In the genomic region with DNA sequence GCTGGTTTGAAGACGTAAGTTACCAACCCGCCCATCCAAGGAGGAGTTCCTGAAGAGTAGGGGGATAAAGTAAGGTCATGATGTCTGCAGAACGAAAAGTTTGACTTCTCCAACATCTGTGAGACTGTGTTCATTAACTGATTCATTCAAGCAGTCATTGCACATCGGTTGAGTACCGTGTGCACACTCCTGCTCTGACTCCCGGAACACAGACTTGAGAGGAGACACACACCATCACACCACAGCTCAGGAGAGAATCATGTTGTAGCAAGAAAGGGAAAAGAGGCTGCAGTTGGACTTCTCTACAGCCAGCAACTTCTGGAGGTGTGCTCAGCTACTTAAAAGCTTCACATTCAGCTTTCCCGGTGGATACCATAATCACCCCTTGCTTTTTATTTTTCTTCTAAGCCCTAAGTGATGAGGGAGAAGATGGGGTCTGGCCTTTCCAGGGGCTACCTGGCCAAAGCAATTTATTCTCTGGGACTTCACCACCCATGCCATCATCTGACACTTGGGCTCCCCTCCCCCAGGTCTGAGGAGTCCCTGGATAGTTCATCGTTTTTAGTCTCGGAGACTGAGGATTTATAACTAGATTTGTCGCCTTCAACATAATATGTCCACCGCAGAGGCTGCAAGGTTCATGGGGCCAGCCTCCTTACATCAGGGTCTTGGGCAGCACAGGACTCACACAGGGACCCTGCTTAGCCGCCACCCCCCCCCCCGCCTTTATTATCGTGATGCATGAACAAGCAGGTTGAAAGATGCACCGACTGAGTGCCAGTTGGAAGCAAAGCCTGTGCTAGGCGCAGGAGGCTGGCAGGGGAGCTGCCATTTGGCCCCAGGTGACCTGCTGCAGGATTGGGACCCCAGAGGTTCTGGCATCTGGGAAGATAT, we compare ENCODE assay signal across 8 mouse cellular contexts. TPM values are rescaled to one million over a fixed set of nuclear protein-coding genes. Genes with fewer than 3 reads are reported as not detected.
DNase-seq lines count a peak whose midpoint lies in the region; ATAC-seq and TF ChIP-seq lines count a peak whose summit lies in the region.

No protein-coding gene starts in this region.

- peaks cover 9% of the 10 kb centered on the region; the same call in 1 of the 2 replicates for H3K4me1 ChIP-seq in lung, postnatal 0 days (ENCODE audit: insufficient read depth, low read depth, low read length)
- peaks cover 6% of the 10 kb centered on the region for H3K4me1 ChIP-seq in hindbrain, embryonic 11.5 days (replicated peaks; ENCODE audit: control insufficient read depth, insufficient read depth, low read length)
- H3K4me1 ChIP-seq in midbrain, embryonic 14.5 days (ENCODE audit: control insufficient read depth, insufficient read depth, low read length), result peaks cover 22% of the 10 kb centered on the region

- WGBS in lung, postnatal 0 days, result 48% methylated on average over 16 of the region's 16 CpGs
- whole genome bisulfite sequencing in hindbrain, embryonic 11.5 days, result 62% methylated on average over 15 of the region's 16 CpGs
- 52% methylated on average over 16 of the region's 16 CpGs for WGBS in midbrain, embryonic 14.5 days

- no peaks in the 10 kb centered on the region for H3K27me3 ChIP-seq in lung, postnatal 0 days (replicated peaks; ENCODE audit: insufficient read depth, low read length)
- H3K27me3 ChIP-seq in hindbrain, embryonic 11.5 days (ENCODE audit: control insufficient read depth, insufficient read depth, low read length), result no peaks in the 10 kb centered on the region
- H3K27me3 ChIP-seq in midbrain, embryonic 14.5 days (ENCODE audit: control insufficient read depth, insufficient read depth, low read length), result no peaks in the 10 kb centered on the region

- no peak for TF ChIP-seq EP300 in lung, postnatal 0 days (IDR thresholded peaks at IDR 0.05)

- TF ChIP-seq CTCF in lung, postnatal 0 days (IDR thresholded peaks at IDR 0.05), result no peak

- H3K9me3 ChIP-seq in lung, postnatal 0 days (ENCODE audit: low read length), result no peaks in the 10 kb centered on the region
- H3K9me3 ChIP-seq in hindbrain, embryonic 11.5 days (ENCODE audit: control insufficient read depth, low read length), result no peaks in the 10 kb centered on the region
- H3K9me3 ChIP-seq in midbrain, embryonic 14.5 days (ENCODE audit: control insufficient read depth, low read length), result no peaks in the 10 kb centered on the region

- peak overlapping the region; percentile 55 for H3K4me3 ChIP-seq in lung, postnatal 0 days (ENCODE audit: low read depth, low read length)
- H3K4me3 ChIP-seq in hindbrain, embryonic 11.5 days (ENCODE audit: low read depth, low read length), result peak overlapping the region; percentile 85
- H3K4me3 ChIP-seq in midbrain, embryonic 14.5 days (replicated peaks; ENCODE audit: low read depth, low read length), result peak overlapping the region; percentile 78

- peak overlapping the region; percentile 29; the same call in 1 of the 2 replicates for H3K9ac ChIP-seq in lung, postnatal 0 days (replicated peaks; ENCODE audit: low read depth)
- H3K9ac ChIP-seq in hindbrain, embryonic 11.5 days (ENCODE audit: low read depth, low read length), result peak overlapping the region; percentile 29; the same call in 1 of the 2 replicates
- H3K9ac ChIP-seq in midbrain, embryonic 14.5 days (replicated peaks; ENCODE audit: low read length), result peak overlapping the region; percentile 52

- intact Hi-C loops in gastrocnemius, postnatal 36 days (cut with DNase I), result no loop called here

- no peaks in the 10 kb centered on the region for H3K36me3 ChIP-seq in lung, postnatal 0 days (ENCODE audit: insufficient read depth, low read length)
- no peaks in the 10 kb centered on the region for H3K36me3 ChIP-seq in hindbrain, embryonic 11.5 days (ENCODE audit: control insufficient read depth, insufficient read depth, low read length)
- H3K36me3 ChIP-seq in midbrain, embryonic 14.5 days (ENCODE audit: control insufficient read depth, insufficient read depth, low read length), result peaks cover 1% of the 10 kb centered on the region

- peak overlapping the region; percentile 93 for H3K27ac ChIP-seq in lung, postnatal 0 days (ENCODE audit: low read length)
- H3K27ac ChIP-seq in hindbrain, embryonic 11.5 days (ENCODE audit: low read depth, low read length), result peak overlapping the region; percentile 94
- H3K27ac ChIP-seq in midbrain, embryonic 14.5 days (replicated peaks; ENCODE audit: low read depth, low read length), result peak overlapping the region; percentile 97

- peak overlapping the region; percentile 62 for H3K4me2 ChIP-seq in lung, postnatal 0 days (replicated peaks; ENCODE audit: low read depth, low read length)
- H3K4me2 ChIP-seq in hindbrain, embryonic 11.5 days (replicated peaks; ENCODE audit: low read depth, low read length), result peak overlapping the region; percentile 97
- peak overlapping the region; percentile 66 for H3K4me2 ChIP-seq in midbrain, embryonic 14.5 days (ENCODE audit: low read length)

- peak; percentile 82 for DNase-seq in cerebellum, adult 11-12 months
- DNase-seq in cerebellum, postnatal 36 days, result no peak
- no peak for DNase-seq in lung, postnatal 0 days (ENCODE audit: low spot score)
- no peak for DNase-seq in lung, adult 18-20 months
- DNase-seq in hindbrain, embryonic 11.5 days (ENCODE audit: low spot score), result no peak
- no peak for DNase-seq in midbrain, embryonic 14.5 days
- no peak for DNase-seq in gastrocnemius, postnatal 36 days
- no peak for DNase-seq in urinary bladder, postnatal 36 days (ENCODE audit: low spot score in 2 of 2)

- no peak for ATAC-seq in lung, postnatal 0 days
- 0 out of 2 replicates have a peak, but pooled peaks have one; percentile 0 for ATAC-seq in hindbrain, embryonic 11.5 days (ENCODE audit: low FRiP score)
- ATAC-seq in midbrain, embryonic 14.5 days (ENCODE audit: low FRiP score, low TSS enrichment), result no peak

RNA-seq across cellular contexts. Expression of a gene that starts 1.6 kb away (rescaled TPM):
- 97.7 and 111 TPM in 2 replicates for polyA plus RNA-seq in lung, postnatal 0 days (2015; fragmentation: Nextera tagmentation; extraction: Ambion mirVana)
- 71.1 and 85.6 TPM in 2 replicates for polyA plus RNA-seq in hindbrain, embryonic 11.5 days (2014; fragmentation: Nextera tagmentation; extraction: Ambion mirVana)
- polyA plus RNA-seq in midbrain, embryonic 14.5 days (2014; fragmentation: Nextera tagmentation; extraction: Ambion mirVana), result 74.1 and 98.5 TPM in 2 replicates
- 10 to 100 TPM; 84.0 to 90.0 TPM for total RNA-seq in gastrocnemius, postnatal 36 days (2021)

RNA-seq across cellular contexts. Expression of a gene that starts 15.2 kb away (rescaled TPM):
- 0.98 and 1.1 TPM in 2 replicates for polyA plus RNA-seq in lung, postnatal 0 days (2015; fragmentation: Nextera tagmentation; extraction: Ambion mirVana)
- polyA plus RNA-seq in hindbrain, embryonic 11.5 days (2014; fragmentation: Nextera tagmentation; extraction: Ambion mirVana), result 1.5 and 1.7 TPM in 2 replicates
- 2.5 and 2.6 TPM in 2 replicates for polyA plus RNA-seq in midbrain, embryonic 14.5 days (2014; fragmentation: Nextera tagmentation; extraction: Ambion mirVana)
- under 1 TPM; 0.25 to 0.26 TPM for total RNA-seq in gastrocnemius, postnatal 36 days (2021)

RNA-seq across cellular contexts. Expression of a gene that starts 18.4 kb away (rescaled TPM):
- polyA plus RNA-seq in lung, postnatal 0 days (2015; fragmentation: Nextera tagmentation; extraction: Ambion mirVana), result 3.5 and 4.8 TPM in 2 replicates
- polyA plus RNA-seq in hindbrain, embryonic 11.5 days (2014; fragmentation: Nextera tagmentation; extraction: Ambion mirVana), result 5.8 and 7.4 TPM in 2 replicates
- 4.9 and 5.0 TPM in 2 replicates for polyA plus RNA-seq in midbrain, embryonic 14.5 days (2014; fragmentation: Nextera tagmentation; extraction: Ambion mirVana)
- total RNA-seq in gastrocnemius, postnatal 36 days (2021), result under 1 TPM; 0.52 to 0.99 TPM

RNA-seq across cellular contexts. Expression of a gene that starts 18.4 kb away (rescaled TPM):
- polyA plus RNA-seq in lung, postnatal 0 days (2015; fragmentation: Nextera tagmentation; extraction: Ambion mirVana), result 56.9 and 59.3 TPM in 2 replicates
- polyA plus RNA-seq in hindbrain, embryonic 11.5 days (2014; fragmentation: Nextera tagmentation; extraction: Ambion mirVana), result 64.1 and 68.7 TPM in 2 replicates
- polyA plus RNA-seq in midbrain, embryonic 14.5 days (2014; fragmentation: Nextera tagmentation; extraction: Ambion mirVana), result 62.1 and 67.6 TPM in 2 replicates
- total RNA-seq in gastrocnemius, postnatal 36 days (2021), result 10 to 100 TPM; 14.5 to 14.8 TPM

RNA-seq across cellular contexts. Expression of a gene that starts 30.9 kb away (rescaled TPM):
- polyA plus RNA-seq in lung, postnatal 0 days (2015; fragmentation: Nextera tagmentation; extraction: Ambion mirVana), result 105 and 106 TPM in 2 replicates
- polyA plus RNA-seq in hindbrain, embryonic 11.5 days (2014; fragmentation: Nextera tagmentation; extraction: Ambion mirVana), result 98.8 and 108 TPM in 2 replicates
- 128 and 151 TPM in 2 replicates for polyA plus RNA-seq in midbrain, embryonic 14.5 days (2014; fragmentation: Nextera tagmentation; extraction: Ambion mirVana)
- 10 to 100 TPM; 52.5 to 62.7 TPM for total RNA-seq in gastrocnemius, postnatal 36 days (2021)
